Mouse (Mus musculus) heart, embryonic 12.5 days (tissue): ENCODE results near the gene Apol11a. TPM values are rescaled to one million over a fixed set of nuclear protein-coding genes. Genes with fewer than 3 reads are reported as not detected.
"Not testable (repeated sequence)": the region's sequence is repeated elsewhere in the genome, so short reads cannot be mapped to it uniquely, and the experiment has no call there.

Experiments
- ATAC-seq: fragments of 200-750 bp; cut with Nextera tagmentation; 2 replicates; pipeline ENCODE4 v1.8.0; 2017; ENCODE audit warnings: moderate TSS enrichment, moderate library complexity; ENCODE audit not compliant: insufficient number of reproducible peaks, low FRiP score
- H3K27ac ChIP-seq: fragments of 300-500 bp; sonication (generic); 2 replicates; pipeline ENCODE4 v1.5.1; 2016; ENCODE audit warnings: mild to moderate bottlenecking, moderate library complexity; ENCODE audit not compliant: poor library complexity, severe bottlenecking
- H3K27me3 ChIP-seq: fragments of 300-500 bp; sonication (generic); replicated peaks from 2 replicates; pipeline ENCODE4 v1.6.1; 2016; ENCODE audit warnings: mild to moderate bottlenecking, moderate library complexity
- H3K36me3 ChIP-seq: fragments of 300-500 bp; sonication (generic); 2 replicates; pipeline ENCODE4 v1.6.1; 2016; ENCODE audit warnings: mild to moderate bottlenecking, moderate library complexity
- H3K4me1 ChIP-seq: fragments of 300-500 bp; sonication (generic); replicated peaks from 2 replicates; pipeline ENCODE4 v1.6.1; 2016; ENCODE audit warnings: mild to moderate bottlenecking
- H3K4me2 ChIP-seq: fragments of 300-500 bp; sonication (generic); 2 replicates; pipeline ENCODE4 v1.6.1; 2016; ENCODE audit warnings: mild to moderate bottlenecking, moderate library complexity
- H3K4me3 ChIP-seq: fragments of 300-500 bp; sonication (generic); 2 replicates; pipeline ENCODE4 v1.5.1; 2016; ENCODE audit warnings: mild to moderate bottlenecking
- H3K9ac ChIP-seq: fragments of 300-500 bp; sonication (generic); 2 replicates; pipeline ENCODE4 v1.6.1; 2016; ENCODE audit warnings: mild to moderate bottlenecking, moderate library complexity
- H3K9me3 ChIP-seq: fragments of 300-500 bp; sonication (generic); replicated peaks from 2 replicates; pipeline ENCODE4 v1.6.1; 2016; ENCODE audit warnings: mild to moderate bottlenecking, moderate library complexity
- WGBS: fragments of 180-500 bp; shearing (Covaris S2); methylation state at CpG from one replicate; pipeline ENCODE4 v1.1.7; 2016; 5-methylcytosine and 5-hydroxymethylcytosine counted together
- polyA plus RNA-seq: library from polyadenylated mRNA; unstranded; fragments of >200 nt; fragmentation: Nextera tagmentation; extraction: Ambion mirVana; gene quantifications from 2 replicates; pipeline ENCODE4 v1.2.1, GENCODE M21; 2016

Gene Apol11a
- not detected in 2 replicates for polyA plus RNA-seq

GRCm38 (mm10) chr15:77507966-77508365 is at the start of gene Apol11a:
Apol11a (plus strand) TSS chr15:77508271.
- H3K27me3 ChIP-seq, H3K4me1 ChIP-seq, ATAC-seq, H3K4me2 ChIP-seq, H3K9me3 ChIP-seq, H3K27ac ChIP-seq, H3K9ac ChIP-seq, H3K4me3 ChIP-seq, H3K36me3 ChIP-seq: not testable (repeated sequence)

GRCm38 (mm10) chr15:77474699-77475390 is 33.2 kb upstream of the Apol11a start:
- WGBS, result 75% methylated on average over 7 of the region's 7 CpGs
- H3K9ac ChIP-seq, H3K27me3 ChIP-seq, H3K9me3 ChIP-seq, H3K4me3 ChIP-seq, H3K27ac ChIP-seq, H3K4me1 ChIP-seq, H3K4me2 ChIP-seq, H3K36me3 ChIP-seq, ATAC-seq: not testable (repeated sequence)

- H3K36me3 ChIP-seq, H3K27ac ChIP-seq, H3K4me2 ChIP-seq, ATAC-seq, H3K9me3 ChIP-seq, H3K9ac ChIP-seq, H3K4me3 ChIP-seq, H3K4me1 ChIP-seq, H3K27me3 ChIP-seq: not testable (repeated sequence)
- WGBS, result 62% methylated on average over 2 of the region's 2 CpGs
Measured at GRCm38 (mm10) chr15:77476693-77477092, 31.4 kb upstream of the Apol11a start, which contains the start of gene Apol10a. Apol10a (plus strand) TSS chr15:77477047.

- Histone ChIP-seq H3K9ac (no peak overlapping the region), H3K9me3 (no peaks in the 10 kb centered on the region), H3K27me3 (no peaks in the 10 kb centered on the region), H3K4me2 (no peak overlapping the region), H3K36me3 (no peaks in the 10 kb centered on the region), H3K4me1 (no peaks in the 10 kb centered on the region), H3K27ac (no peak overlapping the region), H3K4me3 (no peak overlapping the region)
- WGBS, result 66% methylated on average over 4 of the region's 4 CpGs
- ATAC-seq, result no peak
Measured at GRCm38 (mm10) chr15:77482140-77482794, 25.8 kb upstream of the Apol11a start.

- not testable (repeated sequence) for H3K9ac ChIP-seq, H3K27ac ChIP-seq, ATAC-seq, H3K4me1 ChIP-seq, H3K4me3 ChIP-seq, H3K4me2 ChIP-seq, H3K36me3 ChIP-seq, H3K9me3 ChIP-seq, H3K27me3 ChIP-seq
- WGBS, result no CpG with 5 or more reads among the region's 1 CpGs
Measured at GRCm38 (mm10) chr15:77493181-77493580, 14.9 kb upstream of the Apol11a start.

GRCm38 (mm10) chr15:77494694-77495093 is 13.4 kb upstream of the Apol11a start:
- ATAC-seq, result 0 out of 2 replicates have a peak, but pooled peaks have one; percentile 45
- WGBS, result 52% methylated on average over 1 of the region's 1 CpGs
- not testable (repeated sequence) for H3K4me3 ChIP-seq

GRCm38 (mm10) chr15:77520596-77520995 is 12.5 kb downstream of the Apol11a start:
- H3K4me3 ChIP-seq, ATAC-seq, H3K9ac ChIP-seq, H3K36me3 ChIP-seq, H3K4me1 ChIP-seq, H3K4me2 ChIP-seq, H3K27me3 ChIP-seq, H3K27ac ChIP-seq, H3K9me3 ChIP-seq: not testable (repeated sequence)
- WGBS, result 63% methylated on average over 4 of the region's 4 CpGs

More at GRCm38 (mm10) chr15:77494694-77495093, 13.4 kb upstream of the Apol11a start:
- H3K9me3 ChIP-seq, H3K27ac ChIP-seq, H3K27me3 ChIP-seq, H3K36me3 ChIP-seq, H3K4me2 ChIP-seq, H3K9ac ChIP-seq, H3K4me1 ChIP-seq: not testable (repeated sequence)

- H3K9me3 ChIP-seq, H3K27me3 ChIP-seq, H3K4me2 ChIP-seq, H3K27ac ChIP-seq, ATAC-seq, H3K9ac ChIP-seq, H3K4me3 ChIP-seq, H3K4me1 ChIP-seq, H3K36me3 ChIP-seq: not testable (repeated sequence)
- WGBS, result 18% methylated on average over 6 of the region's 6 CpGs
Measured at GRCm38 (mm10) chr15:77523186-77523843, 15.2 kb downstream of the Apol11a start.

GRCm38 (mm10) chr15:77533216-77533615 is 25.1 kb downstream of the Apol11a start, which contains the start of gene Apol7c:
Apol7c (minus strand) TSS chr15:77533316.
- Histone ChIP-seq H3K9me3 (no peaks in the 10 kb centered on the region), H3K4me1 (no peaks in the 10 kb centered on the region), H3K4me2 (no peak within 1 kb of the TSS), H3K9ac (no peak within 1 kb of the TSS), H3K27ac (no peak within 1 kb of the TSS), H3K36me3 (no peaks in the 10 kb centered on the region), H3K27me3 (no peaks in the 10 kb centered on the region), H3K4me3 (no peak within 1 kb of the TSS)
- ATAC-seq, result no peak

GRCm38 (mm10) chr15:77539221-77539620 is 31.1 kb downstream of the Apol11a start:
- H3K36me3 ChIP-seq, H3K4me1 ChIP-seq, H3K4me2 ChIP-seq, H3K27me3 ChIP-seq, H3K27ac ChIP-seq, H3K9ac ChIP-seq, H3K4me3 ChIP-seq, H3K9me3 ChIP-seq, ATAC-seq: not testable (repeated sequence)
- WGBS, result 13% methylated on average over 1 of the region's 1 CpGs

GRCm38 (mm10) chr15:77561792-77562191 is 53.7 kb downstream of the Apol11a start, which contains the start of gene 1700025B11Rik:
1700025B11Rik (minus strand) TSS chr15:77561892.
- Histone ChIP-seq H3K36me3 (no peaks in the 10 kb centered on the region), H3K27ac (no peak within 1 kb of the TSS), H3K4me1 (no peaks in the 10 kb centered on the region), H3K9ac (no peak within 1 kb of the TSS), H3K4me2 (no peak within 1 kb of the TSS), H3K4me3 (no peak within 1 kb of the TSS), H3K27me3 (no peaks in the 10 kb centered on the region), H3K9me3 (no peaks in the 10 kb centered on the region)
- no peak for ATAC-seq
